Mouse (Mus musculus): Measurements from ENCODE around the gene Fgfr2. TPM values are rescaled to one million over a fixed set of nuclear protein-coding genes. Genes with fewer than 3 reads are reported as not detected.

Fgfr2 gene
- total RNA-seq, 2 experiments from 2014 or later = 43.7 to 44.3 TPM

DNA sequence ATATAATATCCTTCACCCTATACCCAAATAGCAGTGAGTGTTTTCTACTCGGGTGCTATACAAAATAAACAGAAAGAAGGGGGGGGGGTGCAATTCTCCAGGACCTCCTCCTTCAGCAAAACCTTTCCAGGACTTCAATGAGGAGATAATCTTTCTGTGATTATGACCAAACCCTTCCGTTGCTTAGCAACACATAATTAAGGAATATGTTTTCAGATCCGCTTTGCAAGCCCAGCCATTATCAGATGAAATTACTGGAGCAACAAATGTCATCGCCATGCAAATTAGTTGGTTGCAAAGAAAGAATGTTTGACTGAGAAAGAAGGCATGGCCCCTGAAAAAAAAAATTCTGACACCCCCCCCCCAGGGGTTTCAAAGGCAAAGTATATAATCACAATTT lies 111.5 kb downstream of the Fgfr2 start:
- DNase-seq (ENCODE audit: extremely low spot score in 1 of 2, low spot score in 1 of 2) = no peak

DNA sequence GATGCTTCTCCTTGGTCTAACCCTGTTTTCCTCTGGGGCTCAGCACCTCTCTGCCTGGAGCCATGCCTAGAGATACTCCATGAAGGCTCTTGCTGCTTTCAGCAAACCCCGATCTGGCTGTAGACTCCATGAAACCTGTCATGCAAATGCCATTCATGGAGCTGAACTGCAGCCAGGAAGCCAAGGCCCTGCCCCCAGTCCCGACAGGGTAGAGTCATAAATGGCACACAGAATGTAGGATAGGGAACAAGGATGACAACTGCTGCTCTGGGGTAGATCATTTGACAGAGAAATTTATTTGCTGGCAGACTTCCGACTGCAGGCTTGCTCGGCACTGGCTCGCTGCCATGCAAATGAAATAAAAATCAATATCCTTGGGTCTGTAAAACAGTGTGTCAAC lies 112.0 kb downstream of the Fgfr2 start:
- DNase-seq (ENCODE audit: extremely low spot score in 1 of 2, low spot score in 1 of 2) = peak; percentile 29 to 40

DNA sequence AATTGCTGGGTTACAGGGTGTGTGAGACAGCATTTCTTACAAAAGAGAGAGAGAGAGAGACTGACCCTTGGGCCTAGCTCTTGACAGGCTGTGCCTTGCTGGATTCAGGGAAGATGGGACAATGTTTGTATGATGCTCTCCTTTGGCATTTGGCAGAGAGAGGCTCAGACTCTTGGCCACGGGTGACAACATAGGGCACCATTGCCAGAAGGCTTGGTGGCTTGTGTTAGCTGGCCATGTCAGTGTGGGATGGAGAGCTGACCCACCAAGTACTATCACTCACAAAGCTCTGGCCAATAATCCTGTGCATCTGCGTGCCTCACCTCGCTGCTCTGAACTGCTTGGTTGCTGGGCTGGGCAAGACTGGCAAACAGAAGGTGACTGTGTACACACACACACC lies 112.7 kb downstream of the Fgfr2 start:
- no peak for DNase-seq (ENCODE audit: extremely low spot score in 1 of 2, low spot score in 1 of 2)

DNA sequence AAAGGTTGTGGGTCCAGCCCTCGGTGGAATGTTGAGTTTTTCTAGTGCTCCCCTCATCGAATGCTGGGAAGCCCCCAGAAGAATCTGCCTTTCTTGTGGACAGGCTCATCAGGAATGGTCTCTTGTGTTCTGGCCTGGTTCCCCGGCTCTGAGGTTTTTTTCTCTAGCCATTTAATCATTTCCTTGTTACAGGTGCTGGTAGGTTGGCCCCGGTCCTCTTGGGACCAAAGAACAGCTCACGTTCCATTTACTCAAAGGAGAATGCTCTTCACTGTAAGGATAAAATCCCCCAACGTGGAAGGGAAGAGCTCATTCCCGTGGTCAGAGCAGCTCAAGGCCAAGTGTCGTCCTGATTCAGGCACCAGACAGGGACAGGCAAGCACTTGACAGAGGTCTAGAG lies 113.5 kb downstream of the Fgfr2 start:
- DNase-seq (ENCODE audit: extremely low spot score in 1 of 2, low spot score in 1 of 2) = no peak

DNA sequence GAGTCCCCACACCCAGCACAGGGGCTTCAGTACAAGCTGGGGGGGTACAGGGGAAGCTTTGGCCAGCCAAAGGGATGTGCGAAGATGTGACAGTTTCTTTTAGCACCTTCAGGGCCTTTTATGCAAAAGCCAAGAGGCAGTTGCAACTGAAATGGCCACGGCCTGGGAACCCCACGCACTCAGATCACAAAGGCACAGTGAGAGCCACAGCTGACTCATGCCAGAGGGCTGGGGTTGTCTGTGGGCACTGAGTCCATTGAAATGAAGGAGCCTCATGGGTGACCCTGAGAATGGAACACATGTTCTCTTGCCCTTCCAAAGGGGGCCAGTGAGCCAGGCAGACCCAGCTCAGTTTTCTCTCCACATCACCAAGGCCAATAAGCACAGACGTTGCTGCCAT lies 114.5 kb downstream of the Fgfr2 start:
- DNase-seq (ENCODE audit: extremely low spot score in 1 of 2, low spot score in 1 of 2) = no peak

DNA sequence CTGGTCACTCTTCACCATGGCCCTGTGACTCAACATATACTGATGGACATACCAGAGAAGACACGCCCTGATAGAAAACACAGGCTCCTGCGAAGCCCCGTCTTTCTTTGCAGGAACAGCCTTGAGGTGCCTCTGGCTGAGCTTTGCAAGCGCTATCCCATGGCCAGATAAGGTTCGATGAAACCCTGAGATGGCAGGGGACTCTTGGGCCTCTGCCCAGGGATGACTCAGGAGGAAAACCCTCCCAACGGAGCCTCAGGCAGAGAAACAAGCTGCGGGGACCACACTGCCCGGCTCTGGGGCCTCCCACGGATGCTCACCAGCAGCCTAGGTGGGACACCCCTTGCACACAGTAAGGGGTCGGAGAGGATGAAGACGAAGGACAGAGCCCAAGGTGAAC lies 115.8 kb downstream of the Fgfr2 start:
- no peak for DNase-seq (ENCODE audit: extremely low spot score in 1 of 2, low spot score in 1 of 2)

DNA sequence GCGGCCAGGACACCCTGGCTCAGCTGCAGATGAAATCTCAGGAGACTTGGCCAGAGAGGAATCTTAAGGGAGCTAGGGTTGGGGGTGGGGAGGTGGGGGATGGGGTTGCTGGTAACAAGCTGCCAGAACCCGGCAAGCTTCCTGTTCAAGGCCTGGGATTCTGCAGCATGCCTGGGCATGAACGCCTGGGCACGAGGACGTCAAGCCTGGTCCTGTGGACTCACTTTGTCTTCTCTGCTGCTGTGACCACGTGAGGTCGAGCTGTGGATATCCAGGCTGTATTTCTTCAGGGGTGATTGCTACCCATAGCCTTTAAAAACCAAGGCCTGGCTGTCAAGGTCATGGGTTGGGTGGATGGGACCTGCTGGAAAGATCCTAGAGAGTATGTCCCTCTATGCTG lies 117.4 kb downstream of the Fgfr2 start:
- DNase-seq (ENCODE audit: extremely low spot score in 1 of 2, low spot score in 1 of 2) = no peak

DNA sequence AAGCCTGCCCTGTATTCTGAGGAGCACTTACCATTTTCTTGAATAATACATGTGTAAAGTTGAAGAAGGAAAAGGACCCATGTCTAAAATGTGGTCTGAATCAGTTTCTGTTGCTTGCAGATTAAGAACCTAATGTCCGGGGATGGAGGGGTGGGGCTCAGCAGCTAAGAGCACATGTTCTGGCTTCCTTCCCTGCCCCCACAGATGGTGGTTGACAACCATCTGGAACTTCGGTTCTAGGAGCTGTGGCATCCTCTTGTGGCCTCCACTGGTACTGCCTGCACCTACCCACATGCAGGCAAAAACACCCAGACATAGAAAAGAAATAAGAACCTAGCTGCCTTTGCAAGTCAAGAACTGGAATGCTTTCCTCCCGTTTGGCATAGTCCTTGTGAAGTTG lies 119.7 kb downstream of the Fgfr2 start:
- peak; percentile 75 to 91 for DNase-seq (ENCODE audit: extremely low spot score in 1 of 2, low spot score in 1 of 2)

DNA sequence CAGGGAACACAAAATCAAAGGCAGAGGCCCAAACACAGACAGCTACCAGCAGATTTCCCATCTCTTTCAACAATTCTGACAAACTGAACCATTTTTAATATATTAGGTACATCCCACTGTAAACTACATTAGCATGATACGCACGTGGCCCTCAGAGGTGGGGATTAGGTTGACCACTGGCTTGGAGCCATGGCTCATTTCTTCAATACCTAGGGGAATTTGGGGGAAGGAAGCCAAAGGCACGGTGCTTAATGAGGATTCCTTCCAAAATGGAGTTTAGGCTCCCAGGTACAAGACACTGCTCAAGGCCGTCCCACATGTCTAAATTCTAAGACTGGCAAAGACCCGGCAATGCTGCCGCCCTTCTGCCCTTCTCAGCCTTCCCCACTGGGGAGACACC lies 120.9 kb downstream of the Fgfr2 start:
- no peak for DNase-seq (ENCODE audit: extremely low spot score in 1 of 2, low spot score in 1 of 2)

DNA sequence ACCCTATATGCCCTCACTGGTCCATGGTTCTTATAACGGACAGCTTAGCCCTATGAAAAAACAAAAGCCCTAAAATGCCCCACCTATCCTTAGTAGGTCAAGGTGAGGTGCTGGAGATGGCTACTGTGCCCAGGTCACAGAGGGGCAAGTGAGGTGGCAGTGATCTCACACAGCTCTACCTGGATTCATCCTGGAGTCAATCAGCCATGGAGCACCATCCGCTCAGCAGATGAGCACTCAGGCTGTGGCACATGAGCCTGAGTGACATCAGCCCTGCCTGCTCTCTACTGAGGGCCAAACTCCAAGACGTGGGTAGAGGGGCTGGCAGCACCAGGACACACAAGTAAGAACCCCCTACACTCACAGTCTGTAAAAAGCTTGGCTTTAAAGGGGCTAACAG lies 121.8 kb downstream of the Fgfr2 start:
- DNase-seq (ENCODE audit: extremely low spot score in 1 of 2, low spot score in 1 of 2) = peak in 1 of 2 experiments; percentile 3

DNA sequence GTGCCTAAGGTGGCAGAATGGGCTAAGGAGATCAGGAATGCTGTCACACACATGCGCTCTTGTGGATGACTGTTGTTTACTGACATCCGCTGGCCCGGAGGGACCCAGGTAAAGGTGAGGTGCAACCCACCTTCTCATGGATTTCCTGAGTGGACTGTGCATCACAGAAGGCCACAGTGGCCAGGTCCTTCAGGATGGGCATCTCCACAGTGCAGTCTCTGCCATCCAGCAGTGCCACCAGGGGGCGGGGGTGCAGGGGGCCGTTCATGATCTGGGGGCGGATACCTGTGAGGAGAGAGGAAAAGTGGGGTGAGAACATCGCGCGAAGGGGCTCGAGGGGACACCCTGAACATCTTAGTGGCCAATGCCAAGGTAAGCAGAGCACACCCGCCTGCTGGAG lies 124.1 kb downstream of the Fgfr2 start:
- DNase-seq (ENCODE audit: extremely low spot score in 1 of 2, low spot score in 1 of 2) = peak in 1 of 2 experiments; percentile 1

DNA sequence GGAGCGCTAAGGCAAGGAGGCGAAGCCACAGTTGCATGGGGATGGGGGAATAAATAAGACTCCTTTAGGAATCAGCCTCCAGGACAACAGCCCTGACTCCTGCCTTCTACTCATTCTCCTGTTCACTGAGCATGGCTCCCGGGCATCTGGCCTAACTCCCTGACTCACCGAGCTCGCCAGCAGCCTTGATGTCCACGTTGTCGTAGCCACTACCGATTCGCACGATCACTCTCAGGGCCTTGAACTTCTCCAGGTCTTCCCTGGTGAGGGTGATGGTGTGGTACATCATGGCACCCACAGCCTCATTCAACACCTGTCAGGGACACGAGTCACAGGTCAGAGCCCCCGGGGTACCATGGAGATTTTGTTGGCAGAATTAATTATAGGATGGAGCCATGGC lies 124.5 kb downstream of the Fgfr2 start:
- DNase-seq (ENCODE audit: extremely low spot score in 1 of 2, low spot score in 1 of 2) = no peak

DNA sequence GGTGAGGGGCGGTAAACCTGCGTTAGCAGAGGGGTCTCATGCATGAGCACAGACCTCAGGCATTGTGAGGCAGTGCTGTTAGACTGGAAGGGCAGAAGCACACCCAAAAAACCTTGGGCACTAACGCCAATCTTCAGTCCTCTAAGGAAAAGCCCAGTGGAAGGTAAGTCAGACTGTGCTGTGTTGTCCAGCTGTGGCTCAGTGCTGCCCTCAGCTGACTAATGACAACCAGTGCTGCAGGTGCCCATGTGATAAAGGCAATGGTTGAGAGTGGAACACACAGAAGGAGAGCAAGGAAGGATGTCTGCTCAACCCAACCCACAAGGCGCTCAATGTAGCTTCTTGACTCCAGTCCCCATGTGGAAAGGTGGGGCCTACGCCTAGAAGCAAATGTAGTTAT lies 126.8 kb downstream of the Fgfr2 start:
- peak; percentile 16 to 25 for DNase-seq (ENCODE audit: extremely low spot score in 1 of 2, low spot score in 1 of 2)

DNA sequence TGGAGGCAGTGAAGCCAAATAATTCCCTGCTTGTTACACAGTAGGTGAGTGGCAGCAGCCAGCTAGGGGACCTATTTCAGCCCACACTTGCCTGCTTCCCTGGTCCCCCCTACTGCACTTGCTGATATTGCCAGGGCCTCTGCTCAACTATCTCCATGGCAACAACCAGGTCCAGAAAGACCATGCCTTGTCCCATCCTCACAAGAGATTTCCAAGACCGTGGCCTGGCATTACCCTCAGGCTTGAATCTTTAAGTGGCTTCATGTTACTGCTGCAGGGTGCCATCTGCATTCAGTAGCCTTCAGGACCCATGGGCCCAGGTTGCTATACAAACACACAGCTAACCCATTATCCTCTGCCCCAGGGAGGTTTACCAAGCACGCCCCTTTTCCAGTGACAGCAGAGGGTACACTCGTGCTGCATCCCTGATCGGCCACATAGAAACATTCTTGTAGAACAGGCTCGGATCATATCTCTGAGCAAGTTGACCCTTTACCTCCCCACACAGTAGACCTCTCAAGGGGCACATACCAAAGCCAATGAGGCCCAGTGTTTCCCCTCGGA lies 128.4 kb downstream of the Fgfr2 start:
- DNase-seq (ENCODE audit: extremely low spot score in 1 of 2, low spot score in 1 of 2) = no peak

DNA sequence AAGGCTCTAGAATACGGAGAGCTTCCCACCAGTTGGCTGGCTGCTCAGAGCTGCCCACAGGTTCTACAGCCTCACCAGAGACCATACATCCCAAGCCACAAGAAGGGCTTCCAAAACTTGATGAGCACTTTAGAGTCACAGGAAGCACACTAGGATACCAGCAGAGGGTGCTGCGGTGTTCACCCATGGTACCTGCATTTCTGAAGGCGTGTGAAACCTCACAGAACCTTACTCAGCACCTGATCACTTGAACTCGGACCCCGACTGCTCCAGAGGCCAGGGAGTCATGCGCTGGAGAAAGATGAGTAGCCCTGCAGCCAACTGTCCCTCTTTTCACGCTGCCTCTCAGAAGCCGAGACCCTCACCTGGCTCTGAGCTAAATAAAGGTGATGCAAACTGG lies 129.0 kb downstream of the Fgfr2 start:
- DNase-seq (ENCODE audit: extremely low spot score in 1 of 2, low spot score in 1 of 2) = no peak

DNA sequence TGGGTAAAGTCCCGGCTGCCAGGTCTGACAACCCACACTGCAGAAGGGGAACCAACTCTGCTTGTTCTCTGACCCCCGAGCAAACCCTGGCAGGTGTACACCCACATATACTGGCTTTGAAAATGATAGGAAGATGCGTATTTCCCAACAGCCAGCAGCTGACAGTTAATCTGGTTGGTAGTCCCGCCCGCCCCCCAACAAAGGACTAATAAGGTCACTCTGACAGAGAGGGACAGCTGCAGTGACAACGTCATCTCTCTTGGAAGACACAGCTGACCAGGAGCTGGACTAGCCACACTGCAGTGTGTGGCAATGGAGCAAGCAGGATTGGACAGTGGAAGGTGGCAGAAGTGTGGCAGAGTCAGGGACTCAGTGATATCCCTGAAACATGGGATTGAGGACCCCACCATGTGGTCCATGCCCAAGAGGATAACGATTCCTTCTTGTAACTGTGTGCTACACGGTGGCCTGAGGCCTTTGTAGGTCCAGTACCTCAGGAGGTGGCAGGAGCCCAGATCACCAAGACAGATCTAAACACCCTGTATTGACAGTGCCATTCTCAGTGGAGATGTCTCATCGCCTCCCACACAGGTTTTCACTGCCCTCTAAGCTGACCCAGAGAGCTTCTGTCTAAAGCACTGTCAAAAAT lies 130.1 kb downstream of the Fgfr2 start:
- no peak for DNase-seq (ENCODE audit: extremely low spot score in 1 of 2, low spot score in 1 of 2)

DNA sequence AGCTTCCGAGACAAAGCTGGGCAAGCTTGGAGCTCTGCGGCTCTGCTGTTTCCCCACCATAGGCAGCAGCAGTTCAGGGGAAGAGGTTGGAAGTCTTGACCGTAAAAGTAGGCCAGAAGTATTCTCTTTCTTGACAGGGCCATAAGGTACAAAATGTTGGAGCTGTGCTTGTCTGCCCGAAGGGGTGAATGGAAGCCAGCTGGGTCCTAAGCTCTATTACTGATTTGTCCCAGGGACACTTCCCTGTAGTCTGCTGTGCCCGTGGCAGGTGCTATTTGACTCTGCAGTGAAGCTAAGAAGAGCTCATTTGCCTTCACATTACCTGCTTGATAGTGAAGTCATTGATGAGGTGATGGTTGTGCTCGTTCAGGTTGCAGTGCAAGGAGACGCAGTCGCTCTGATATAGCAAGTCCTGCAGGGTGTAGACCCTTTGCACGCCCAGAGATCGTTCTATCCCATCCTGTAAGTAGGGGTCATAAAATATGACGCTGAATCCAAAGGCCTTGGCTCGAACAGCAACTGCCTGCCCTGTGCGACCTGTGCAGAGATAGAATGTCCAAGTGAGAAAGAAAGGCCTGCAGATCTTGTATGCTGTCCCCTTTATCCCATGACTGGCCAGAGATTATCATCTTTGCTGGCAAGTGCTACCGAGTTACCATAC lies 131.8 kb downstream of the Fgfr2 start:
- DNase-seq (ENCODE audit: extremely low spot score in 1 of 2, low spot score in 1 of 2) = no peak

DNA sequence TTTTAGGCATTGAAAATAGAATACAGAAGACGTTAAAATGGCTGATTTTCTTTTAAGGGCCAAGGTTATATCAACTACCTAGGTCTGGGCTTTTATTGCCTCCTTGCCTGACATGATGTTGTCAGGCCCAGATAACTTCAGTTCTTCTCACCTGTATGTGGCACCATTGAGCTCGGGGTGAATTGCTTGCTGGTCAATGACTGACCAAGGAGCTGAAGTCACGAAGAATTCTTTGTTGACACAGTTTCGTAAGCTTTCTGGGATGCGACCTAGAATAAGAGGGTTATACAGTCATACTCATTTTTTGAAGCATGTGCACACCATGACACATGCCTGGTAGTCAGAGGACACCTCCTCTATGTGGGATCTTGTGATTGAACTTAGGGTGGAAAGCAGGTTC lies 133.3 kb downstream of the Fgfr2 start:
- DNase-seq (ENCODE audit: extremely low spot score in 1 of 2, low spot score in 1 of 2) = no peak

DNA sequence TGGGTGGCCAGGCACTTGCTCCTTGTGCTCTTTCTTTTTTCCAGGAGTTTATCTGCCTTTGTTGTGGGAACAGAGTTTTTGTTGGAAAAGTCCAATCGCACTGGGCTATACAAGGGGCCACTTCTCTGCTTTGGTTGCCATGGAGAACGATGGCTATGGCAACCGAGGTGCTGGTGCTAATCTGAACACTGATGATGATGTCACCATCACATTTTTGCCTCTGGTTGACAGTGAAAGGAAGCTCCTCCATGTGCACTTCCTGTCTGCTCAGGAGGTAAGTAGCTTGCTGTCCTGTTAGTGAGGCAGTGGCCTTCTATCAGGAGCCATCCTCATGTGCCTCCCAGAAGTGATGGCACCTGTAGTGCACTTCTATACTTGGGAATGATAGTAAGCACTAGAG lies 140.5 kb downstream of the Fgfr2 start:
- DNase-seq (ENCODE audit: extremely low spot score in 1 of 2, low spot score in 1 of 2) = no peak

DNA sequence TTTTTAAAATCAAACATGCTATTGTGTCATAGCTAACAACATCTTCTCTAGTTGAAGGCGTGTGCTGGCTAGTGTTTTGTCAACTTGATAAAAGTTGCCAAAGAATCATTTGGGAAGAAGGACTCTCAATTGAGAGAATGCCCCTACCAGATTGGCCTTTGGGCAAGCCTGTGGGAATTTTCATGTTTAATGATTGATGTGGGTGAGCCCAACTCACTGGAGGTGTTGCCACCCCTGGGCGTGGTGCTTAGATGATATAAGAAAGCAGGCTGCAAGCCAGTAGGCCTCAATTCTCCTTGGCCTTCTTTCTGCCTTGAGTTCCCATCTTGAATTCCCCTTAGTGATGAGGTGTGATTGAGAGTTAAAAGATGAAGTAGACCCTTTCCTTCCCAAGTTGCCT lies 145.2 kb downstream of the Fgfr2 start:
- no peak for DNase-seq (ENCODE audit: extremely low spot score in 1 of 2, low spot score in 1 of 2)

DNA sequence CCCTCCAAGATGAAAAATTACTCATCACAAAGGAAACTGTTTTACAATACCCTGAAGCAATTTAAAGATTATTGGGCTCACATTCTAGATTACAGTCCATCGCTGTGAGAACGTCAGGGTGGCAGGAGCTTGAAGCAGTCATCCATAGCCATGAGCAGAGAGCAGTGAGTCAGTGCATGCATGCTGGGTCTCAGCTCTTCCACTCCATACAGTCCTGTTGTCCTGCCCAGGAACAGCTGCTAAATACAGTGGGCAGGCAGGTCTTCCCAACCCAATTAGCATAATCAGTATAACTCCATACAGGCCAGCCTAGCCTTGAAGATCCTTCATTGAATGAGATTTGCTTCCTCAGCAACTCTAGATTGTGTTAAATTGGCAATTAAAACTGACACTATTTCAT lies 147.1 kb downstream of the Fgfr2 start:
- no peak for DNase-seq (ENCODE audit: extremely low spot score in 1 of 2, low spot score in 1 of 2)

DNA sequence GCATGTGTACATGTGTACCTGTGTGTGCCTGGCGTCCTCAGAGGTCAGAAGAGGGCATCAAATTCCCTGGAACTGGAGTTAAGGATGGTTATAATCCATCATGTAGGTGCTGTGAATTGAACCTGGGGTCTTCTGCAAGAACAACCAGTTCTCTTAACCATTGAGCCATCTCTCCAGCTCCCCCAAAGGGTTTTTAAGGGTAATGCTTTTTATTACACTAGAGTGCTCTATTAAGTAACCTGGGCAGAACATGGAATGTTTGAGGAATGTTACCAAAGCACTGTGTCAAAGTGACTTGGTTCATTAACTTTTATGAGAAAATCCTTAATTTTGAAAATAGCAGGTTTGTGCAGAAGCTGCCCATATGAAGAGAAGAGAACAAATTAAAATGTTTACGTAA lies 151.1 kb downstream of the Fgfr2 start:
- DNase-seq (ENCODE audit: extremely low spot score in 1 of 2, low spot score in 1 of 2) = no peak
